Mouse (Mus musculus) cerebral cortex, adult 2 months (tissue): ENCODE measurements around the gene Thoc7.

ENCODE experiments used
- WGBS: fragments of 180-500 bp; shearing (Covaris S2); methylation state at CpG from one replicate; pipeline ENCODE4 v1.1.7; 2018; 5-methylcytosine and 5-hydroxymethylcytosine counted together

The Thoc7 gene

GRCm38 (mm10) chr14:13933290-13934051 is 28.2 kb downstream of the Thoc7 start:
- WGBS, result 32% methylated on average over 31 of the region's 31 CpGs

GRCm38 (mm10) chr14:13917630-13918029 is 44.0 kb downstream of the Thoc7 start:
- WGBS, result 29% methylated on average over 3 of the region's 3 CpGs

- WGBS, result 89% methylated on average over 10 of the region's 10 CpGs
These were observed 44.4 kb downstream of the Thoc7 start for GRCm38 (mm10) chr14:13917208-13917607.

GRCm38 (mm10) chr14:13915207-13915606 is 46.4 kb downstream of the Thoc7 start:
- WGBS, result 44% methylated on average over 4 of the region's 4 CpGs

GRCm38 (mm10) chr14:13914387-13915082 is 47.1 kb downstream of the Thoc7 start, which contains the start of gene Gm281:
TSS of gene Gm281 (minus strand) at chr14:13914478.
- WGBS, result 59% methylated on average over 1 of the region's 1 CpGs

- WGBS, result 90% methylated on average over 2 of the region's 2 CpGs
These were observed 51.5 kb downstream of the Thoc7 start for GRCm38 (mm10) chr14:13910148-13910547.

GRCm38 (mm10) chr14:13907145-13907544 is 54.5 kb downstream of the Thoc7 start:
- 92% methylated on average over 7 of the region's 7 CpGs for WGBS

GRCm38 (mm10) chr14:13906461-13906860 is 55.2 kb downstream of the Thoc7 start:
- 91% methylated on average over 1 of the region's 1 CpGs for WGBS

GRCm38 (mm10) chr14:13901611-13902067 is 60.0 kb downstream of the Thoc7 start:
- WGBS, result under 1% methylated on average over 22 of the region's 22 CpGs
